Mouse (Mus musculus): ENCODE results near the gene Myo5c.
A peak's percentile ranks its signal among the peaks of the same experiment; 100 is the strongest.
"Not testable (repeated sequence)": the region's sequence is repeated elsewhere in the genome, so short reads cannot be mapped to it uniquely, and the experiment has no call there.

The Myo5c gene

GRCm38 (mm10) chr9:75243730-75244406 is 12.0 kb downstream of the Myo5c start:
- DNase-seq (ENCODE audit: low spot score in 2 of 2) = no peak

- no peak for DNase-seq (ENCODE audit: low spot score in 2 of 2)
Measured at GRCm38 (mm10) chr9:75244527-75244926, 12.7 kb downstream of the Myo5c start.

GRCm38 (mm10) chr9:75246080-75246930 is 14.5 kb downstream of the Myo5c start:
- DNase-seq (ENCODE audit: low spot score in 2 of 2) = no peak

- no peak for DNase-seq (ENCODE audit: low spot score in 2 of 2)
Measured at GRCm38 (mm10) chr9:75247870-75248269, 16.1 kb downstream of the Myo5c start.

GRCm38 (mm10) chr9:75248359-75248758 is 16.5 kb downstream of the Myo5c start:
- DNase-seq (ENCODE audit: low spot score in 2 of 2) = no peak

- no peak for DNase-seq (ENCODE audit: low spot score in 2 of 2)
Measured at GRCm38 (mm10) chr9:75248874-75249273, 17.1 kb downstream of the Myo5c start.

- DNase-seq (ENCODE audit: low spot score in 2 of 2) = not testable (repeated sequence)
Measured at GRCm38 (mm10) chr9:75253158-75253557, 21.3 kb downstream of the Myo5c start.

GRCm38 (mm10) chr9:75253766-75254165 is 21.9 kb downstream of the Myo5c start:
- DNase-seq (ENCODE audit: low spot score in 2 of 2) = no peak

GRCm38 (mm10) chr9:75254196-75254955 is 22.6 kb downstream of the Myo5c start:
- no peak for DNase-seq (ENCODE audit: low spot score in 2 of 2)

- DNase-seq (ENCODE audit: low spot score in 2 of 2) = peak in 1 of 2 experiments; percentile 26
Measured at GRCm38 (mm10) chr9:75255820-75256545, 24.2 kb downstream of the Myo5c start.

- no peak for DNase-seq (ENCODE audit: low spot score in 2 of 2)
Measured at GRCm38 (mm10) chr9:75258792-75259191, 27.0 kb downstream of the Myo5c start.

- no peak for DNase-seq (ENCODE audit: low spot score in 2 of 2)
Measured at GRCm38 (mm10) chr9:75259656-75260055, 27.8 kb downstream of the Myo5c start.

- DNase-seq (ENCODE audit: low spot score in 2 of 2) = no peak
Measured at GRCm38 (mm10) chr9:75261332-75261872, 29.6 kb downstream of the Myo5c start.

- peak in 1 of 2 experiments; percentile 13 for DNase-seq (ENCODE audit: low spot score in 2 of 2)
Measured at GRCm38 (mm10) chr9:75262235-75262826, 30.5 kb downstream of the Myo5c start.

- no peak for DNase-seq (ENCODE audit: low spot score in 2 of 2)
Measured at GRCm38 (mm10) chr9:75264008-75264718, 32.3 kb downstream of the Myo5c start.

- no peak for DNase-seq (ENCODE audit: low spot score in 2 of 2)
Measured at GRCm38 (mm10) chr9:75267147-75267546, 35.3 kb downstream of the Myo5c start.

GRCm38 (mm10) chr9:75270382-75270781 is 38.6 kb downstream of the Myo5c start:
- DNase-seq (ENCODE audit: low spot score in 2 of 2) = no peak

- DNase-seq (ENCODE audit: low spot score in 2 of 2) = no peak
Measured at GRCm38 (mm10) chr9:75271539-75271938, 39.7 kb downstream of the Myo5c start.

- DNase-seq (ENCODE audit: low spot score in 2 of 2) = no peak
Measured at GRCm38 (mm10) chr9:75273646-75274045, 41.8 kb downstream of the Myo5c start.

GRCm38 (mm10) chr9:75274486-75274885 is 42.7 kb downstream of the Myo5c start:
- DNase-seq (ENCODE audit: low spot score in 2 of 2) = no peak

Data from thymus, postnatal 10 days (tissue).